Mouse (Mus musculus) bone marrow, adult 2 months (tissue): ENCODE measurements around the gene Zfp30.

Experiments used
- CTCF ChIP-seq: fragments of 200-500 bp; IDR thresholded peaks from 2 replicates; pipeline ENCODE4 v1.5.1; 2011; ENCODE audit warnings: low read length, control low read depth; ENCODE audit not compliant: control insufficient read depth, insufficient read depth
- POLR2A ChIP-seq: fragments of 200-500 bp; IDR thresholded peaks from 2 replicates; pipeline ENCODE4 v1.6.1; 2011; ENCODE audit warnings: low read depth, mild to moderate bottlenecking, control low read depth, low read length, borderline replicate concordance; ENCODE audit not compliant: control insufficient read depth

DNA sequence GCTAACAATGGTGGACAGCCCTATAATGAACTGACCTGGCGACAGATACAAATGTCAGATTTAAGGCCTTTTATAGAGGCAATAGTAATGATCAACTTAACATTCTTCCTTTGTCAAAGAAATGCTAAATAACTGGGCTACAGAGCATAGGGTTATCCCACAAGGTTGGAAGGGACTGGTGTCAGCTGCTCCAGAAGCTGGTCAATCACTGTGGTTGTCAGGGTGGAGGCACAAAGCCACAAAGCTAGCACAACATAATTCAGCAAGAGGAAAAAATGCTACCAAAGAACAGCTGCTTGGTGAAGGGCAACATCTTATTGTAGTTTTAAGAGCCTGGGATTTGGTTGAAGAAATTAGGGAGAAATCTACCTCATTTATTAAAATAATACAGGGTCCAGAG is 28.4 kb downstream of the Zfp30 start:
- no peak for TF ChIP-seq CTCF
- no peak for TF ChIP-seq POLR2A
